Mouse (Mus musculus) thymus, adult 2 months (tissue): ENCODE data around the gene Taok3.

Experiments used
- CTCF ChIP-seq: fragments of 200-500 bp; IDR thresholded peaks from 2 replicates; pipeline ENCODE4 v1.5.1; 2012; ENCODE audit warnings: mild to moderate bottlenecking, control low read depth, low read length, moderate library complexity, borderline replicate concordance; ENCODE audit not compliant: control insufficient read depth, poor library complexity, insufficient read depth; ENCODE audit errors: extremely low read depth
- POLR2A ChIP-seq: fragments of 200-500 bp; IDR thresholded peaks from 2 replicates; pipeline ENCODE4 v1.6.1; 2012; ENCODE audit warnings: mild to moderate bottlenecking, low read length, control low read depth, moderate library complexity; ENCODE audit not compliant: control insufficient read depth, poor library complexity, insufficient read depth; ENCODE audit errors: extremely low read depth

GRCm38 (mm10) chr5:117274817-117275216 is 154.9 kb downstream of the Taok3 start:
- TF ChIP-seq CTCF (no peak), POLR2A (no peak)
